Mouse (Mus musculus): ENCODE measurements around the gene Sowaha.

GRCm38 (mm10) chr11:53522362-53522761 lies 42.3 kb upstream of the Sowaha start:
- TF ChIP-seq FLI1 (IDR thresholded peaks at IDR 0.05; ENCODE audit: low read length) (no peak), GATA1 (IDR thresholded peaks at IDR 0.05; ENCODE audit: borderline replicate concordance, low read length) (no peak)
